Mouse (Mus musculus) gastrocnemius, postnatal 14 days (tissue): Measurements from ENCODE around the gene Rcn1. TPM values are rescaled to one million over a fixed set of nuclear protein-coding genes. Genes with fewer than 3 reads are reported as not detected.

Experiments used
- DNase-seq: peaks from one replicate; pipeline ENCODE4 v3.0.0; 2021; ENCODE audit warnings: mixed read lengths
- intact Hi-C: fragments of 180-260 bp; cut with DNase I; formaldehyde crosslinking; loops from one replicate; pipeline ENCODE4 v1.15.1; 2025; ENCODE audit warnings: low total_unique reads
- total RNA-seq, 2 experiments: library from RNA; stranded (reverse); gene quantifications; 2 replicates each; pipeline ENCODE4 v1.2.3; 2021

Rcn1 gene
- total RNA-seq, 2 experiments from 2014 or later = 26.8 to 32.6 TPM

DNA sequence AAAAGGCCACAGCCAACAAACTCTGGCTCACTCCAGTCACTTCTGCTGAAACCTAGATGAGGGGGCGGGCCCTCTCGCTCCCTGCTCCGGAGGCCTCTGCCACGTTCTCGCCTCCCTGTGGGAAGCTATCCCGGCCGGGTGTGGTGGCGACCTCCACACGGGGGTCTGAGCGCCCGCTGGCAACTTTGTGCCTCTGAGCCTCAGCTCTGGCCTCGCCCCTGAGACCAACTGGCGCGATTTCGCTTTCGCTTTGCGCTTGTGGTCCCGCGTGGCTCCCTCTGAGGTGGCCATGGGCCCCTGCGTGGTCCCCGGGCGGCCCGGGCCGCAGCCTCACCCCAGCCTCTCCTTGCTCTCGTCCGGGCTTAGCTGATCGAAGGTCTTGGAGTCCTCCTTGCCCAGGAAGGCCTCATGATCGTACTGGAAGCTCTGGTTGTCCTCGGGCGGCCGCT, 459 bp downstream of the Rcn1 start:
- intact Hi-C loops = no loop called here
- DNase-seq = peak; percentile 45

DNA sequence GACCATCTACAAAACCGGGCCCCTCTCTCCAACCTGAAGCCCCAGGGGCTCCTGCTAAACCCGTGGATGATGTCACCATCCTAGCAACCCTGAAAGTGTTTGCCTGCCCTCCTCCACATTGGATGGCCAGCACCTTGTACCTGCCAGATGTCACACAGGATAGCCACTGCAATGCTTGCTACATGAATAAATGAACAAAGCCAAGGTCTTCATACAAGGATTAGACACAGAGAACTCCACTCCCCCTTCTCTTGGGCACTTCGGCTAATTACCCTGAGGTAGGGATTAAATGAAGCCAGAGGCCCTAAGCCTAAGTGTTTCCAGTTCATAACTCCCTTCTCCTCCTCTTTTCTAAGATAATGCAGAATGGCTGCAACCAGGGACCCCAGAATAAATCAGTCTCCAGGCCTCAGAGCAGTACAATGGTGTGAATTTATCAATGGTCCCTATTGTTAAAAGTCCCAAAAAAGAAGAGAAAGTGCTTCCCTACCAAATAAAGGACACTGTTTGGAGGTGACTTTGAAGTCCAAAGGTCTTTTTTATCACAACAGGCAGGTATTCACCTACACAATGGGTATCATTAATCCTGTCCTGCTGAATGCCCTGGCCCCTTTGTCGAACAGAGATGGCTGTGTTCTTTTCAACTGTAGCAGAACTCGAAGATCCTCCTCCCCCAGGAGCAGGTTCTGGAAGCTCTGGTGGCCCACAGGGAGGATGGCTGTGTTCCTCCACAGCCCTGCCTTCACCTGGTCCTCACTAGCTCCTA, 1.5 kb downstream of the Rcn1 start:
- intact Hi-C loops = no loop called here
- no peak for DNase-seq

DNA sequence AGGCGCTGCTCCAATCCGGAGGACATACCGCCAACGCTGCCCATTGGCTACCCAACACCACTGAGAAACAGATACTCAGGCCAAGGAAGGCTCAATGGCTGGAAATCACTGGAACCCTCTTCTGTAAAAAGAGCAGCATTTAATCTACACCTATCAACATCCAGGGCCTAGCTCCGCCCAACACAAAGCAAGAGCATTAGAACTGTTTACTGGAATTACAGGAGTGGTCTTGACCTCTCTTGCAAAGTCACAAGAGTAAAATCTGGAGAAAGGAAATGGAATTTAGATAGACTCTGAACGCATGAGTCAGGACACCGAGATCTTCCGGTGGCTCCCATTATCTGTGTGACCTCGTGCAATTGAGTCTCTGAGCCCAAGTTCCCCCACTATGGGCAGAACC, 3.1 kb downstream of the Rcn1 start:
- DNase-seq = no peak
- intact Hi-C loops = no loop called here

DNA sequence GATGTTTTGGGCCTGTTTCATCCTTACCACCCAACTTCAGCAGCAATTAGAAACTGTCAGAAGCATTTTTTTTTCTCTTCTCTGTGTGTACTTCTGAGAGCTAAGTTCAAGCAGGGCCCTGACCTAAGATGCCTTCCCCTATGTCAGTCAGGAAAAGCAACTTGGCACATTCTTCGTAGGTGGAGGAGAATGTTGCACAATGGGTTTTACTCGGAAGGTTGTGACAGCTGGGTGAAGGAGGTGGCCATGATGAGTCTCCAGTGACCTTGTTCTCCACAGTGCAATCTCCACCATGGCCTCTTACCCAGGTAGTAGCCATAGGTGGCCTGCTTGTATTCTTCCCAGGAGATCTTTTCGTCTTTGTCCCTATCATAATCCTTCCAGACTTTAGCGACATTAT, 4.7 kb downstream of the Rcn1 start:
- intact Hi-C loops = no loop called here

DNA sequence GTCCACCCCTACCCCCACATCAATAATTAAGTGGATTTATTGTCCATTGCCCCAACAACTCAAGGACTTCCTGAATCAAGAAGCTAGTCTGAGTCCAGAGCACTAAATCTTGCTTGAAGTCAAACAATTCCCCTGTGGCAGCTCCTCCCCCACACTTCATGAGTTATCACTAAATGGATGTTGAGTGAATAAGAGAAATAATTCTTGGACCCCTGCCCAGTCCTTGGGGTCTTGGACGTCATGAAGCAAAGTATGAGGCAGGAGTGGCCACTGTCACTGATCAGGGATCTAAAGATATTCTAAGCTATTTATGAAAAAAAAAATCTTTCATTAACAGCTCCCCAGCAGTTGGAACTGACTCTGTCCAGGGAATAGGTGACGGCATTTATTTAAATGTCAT, 6.6 kb downstream of the Rcn1 start:
- DNase-seq = no peak
- intact Hi-C loops = no loop called here

More for the DNA sequence above, 4.7 kb downstream of the Rcn1 start:
- DNase-seq = no peak

DNA sequence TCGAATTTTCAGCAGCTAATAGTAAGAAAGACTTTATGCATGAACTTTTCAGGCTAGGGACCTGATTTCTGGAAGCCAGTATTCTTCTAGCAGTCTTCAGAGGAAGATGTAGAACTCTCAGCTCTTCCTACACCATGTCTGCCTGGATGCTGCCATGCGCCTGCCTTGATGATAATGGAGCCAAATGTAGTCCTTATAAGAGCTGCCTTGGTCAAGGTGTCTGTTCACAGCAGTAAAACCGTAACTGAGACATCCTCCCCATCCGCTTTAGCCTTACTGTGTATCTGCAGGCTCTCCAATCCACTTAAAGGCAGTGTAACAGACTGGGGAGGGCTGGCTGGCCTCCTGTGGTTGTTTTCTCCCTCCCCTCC, 7.7 kb downstream of the Rcn1 start:
- intact Hi-C loops = no loop called here

DNA sequence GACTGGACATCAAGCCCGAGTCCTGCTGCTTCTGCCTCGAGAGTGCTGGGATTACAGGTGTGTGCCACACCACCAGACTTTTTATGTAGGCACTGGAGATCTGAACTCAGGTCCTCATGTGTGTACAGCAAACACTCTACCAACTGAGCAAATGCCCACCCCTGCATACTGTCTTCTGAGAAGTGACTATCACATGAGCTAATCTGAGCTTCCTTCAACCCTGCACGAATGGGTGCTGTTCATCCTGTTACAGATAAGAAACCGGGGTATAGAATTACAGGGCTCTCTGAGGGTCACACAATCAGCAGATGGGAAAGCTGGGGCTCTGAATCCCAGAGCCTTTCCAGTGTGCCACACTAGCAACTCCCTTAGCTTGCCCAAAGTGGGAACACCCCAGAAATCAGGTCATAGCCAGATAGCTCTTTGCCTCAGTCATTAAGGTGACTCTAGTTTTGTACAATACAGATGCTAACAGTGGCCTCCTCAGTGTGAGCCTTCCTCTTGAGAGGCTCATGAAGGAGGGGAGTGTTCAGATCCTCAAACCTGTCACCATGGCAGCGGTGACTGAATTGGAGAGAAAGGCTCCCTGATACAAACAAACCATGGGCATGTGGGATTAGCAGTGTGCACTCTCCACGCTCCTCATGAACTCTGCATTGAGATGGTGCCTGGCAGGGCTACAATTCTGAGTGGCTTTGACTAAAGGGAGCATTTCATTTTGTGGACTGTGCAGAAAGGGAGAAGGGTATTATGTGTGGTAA, 8.3 kb downstream of the Rcn1 start:
- intact Hi-C loops = no loop called here
- DNase-seq = no peak

More for the DNA sequence above, 7.7 kb downstream of the Rcn1 start:
- no peak for DNase-seq

DNA sequence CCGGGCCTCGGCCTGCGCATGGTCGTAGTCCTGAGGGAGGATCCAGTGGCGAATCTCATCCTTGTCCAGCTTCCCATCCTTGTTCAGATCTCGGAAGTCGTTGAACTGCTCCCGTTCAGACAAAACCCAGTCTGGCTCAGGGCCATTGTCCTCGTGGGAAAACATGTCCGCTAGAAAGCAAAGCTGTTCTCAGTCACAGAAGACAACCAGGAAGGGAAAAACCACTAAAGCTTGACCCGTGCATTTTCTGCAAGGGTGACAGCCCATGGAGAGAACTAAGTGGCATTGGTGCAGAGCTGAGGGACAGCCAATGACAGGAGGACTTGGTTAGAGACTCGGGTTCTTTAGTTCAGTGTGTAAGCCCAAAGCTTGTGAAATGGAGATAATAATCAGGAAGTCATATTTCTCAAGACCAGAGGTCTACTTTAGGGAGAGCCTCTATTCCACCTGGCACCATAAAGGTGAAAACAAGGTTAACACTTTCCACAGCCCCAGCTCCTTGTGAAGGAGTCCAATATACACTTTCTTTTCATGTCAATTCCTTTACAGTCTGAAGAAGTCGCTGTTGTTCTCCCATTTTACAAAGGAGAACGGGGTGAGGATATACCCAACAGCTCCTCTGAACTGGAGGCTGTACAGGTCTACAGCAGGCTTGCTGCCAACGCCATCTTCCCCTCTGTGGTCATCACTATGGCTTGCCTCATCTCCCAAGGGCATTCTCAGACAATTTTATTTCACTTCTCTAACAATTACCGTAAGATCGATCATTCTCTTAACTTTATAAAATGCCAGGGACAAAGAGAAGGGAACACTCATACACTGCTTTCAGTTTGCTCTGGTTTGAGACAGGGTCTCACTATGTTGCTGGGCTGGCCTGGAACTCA, 9.9 kb downstream of the Rcn1 start:
- DNase-seq = no peak
- intact Hi-C loops = no loop called here

DNA sequence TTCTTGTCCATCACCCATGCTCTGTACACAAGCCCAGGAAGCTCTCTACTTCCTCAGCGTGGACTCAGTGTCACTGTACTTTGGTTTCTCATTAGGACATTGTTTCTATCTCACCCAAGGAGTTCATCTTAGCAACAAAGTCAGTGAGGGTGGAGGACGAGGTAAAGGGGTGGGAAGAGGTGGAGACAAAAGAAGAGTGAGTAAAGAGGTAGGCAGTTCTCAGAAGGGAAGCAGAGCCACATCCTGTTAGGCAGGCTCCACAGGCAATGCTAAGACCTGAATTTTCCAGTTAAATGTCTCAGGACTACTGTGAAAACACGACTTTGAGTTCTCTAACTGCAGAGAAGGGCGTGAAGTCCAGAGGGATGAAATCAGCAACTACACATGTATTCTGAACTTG, 12.7 kb downstream of the Rcn1 start:
- no peak for DNase-seq
- intact Hi-C loops = no loop called here

DNA sequence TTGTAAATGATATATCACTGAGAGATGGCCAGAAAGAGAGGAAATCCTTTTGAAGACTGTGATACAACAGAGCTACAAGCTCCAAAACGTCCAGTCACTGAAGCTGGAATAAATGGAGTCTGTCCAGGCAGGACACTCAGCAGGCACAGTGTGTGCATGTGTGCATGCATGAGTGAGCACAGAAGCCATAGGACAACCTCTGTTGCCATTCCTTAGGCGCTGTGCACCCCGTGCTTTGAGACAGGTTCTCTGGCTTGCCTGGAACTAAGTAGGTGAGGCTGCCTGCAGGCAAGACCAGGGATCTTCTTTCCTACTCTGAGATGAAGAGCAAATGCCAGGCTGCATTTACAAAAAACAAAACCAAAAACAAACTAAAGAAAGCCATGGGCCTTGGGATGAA, 14.1 kb downstream of the Rcn1 start:
- DNase-seq = no peak
- intact Hi-C loops = no loop called here

DNA sequence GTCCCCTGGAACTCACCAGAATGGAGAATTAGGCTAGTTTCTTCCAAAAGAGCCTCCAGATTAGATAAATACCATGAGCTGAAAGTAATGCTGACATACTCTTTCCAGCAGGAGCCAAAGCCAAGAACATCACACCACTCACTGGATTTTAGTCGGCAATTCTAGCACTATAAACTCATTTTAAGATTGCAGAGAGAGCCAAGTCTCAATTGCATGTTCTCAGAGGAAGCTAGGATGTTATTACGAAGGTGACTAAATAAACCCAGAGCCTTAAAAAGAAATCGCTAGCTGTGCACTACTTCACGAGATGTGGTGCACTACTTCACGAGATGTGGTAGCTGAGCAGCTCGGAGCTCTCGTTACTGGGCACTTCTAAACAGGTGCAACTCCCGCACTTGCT, 16.1 kb downstream of the Rcn1 start:
- intact Hi-C loops = no loop called here
- no peak for DNase-seq

DNA sequence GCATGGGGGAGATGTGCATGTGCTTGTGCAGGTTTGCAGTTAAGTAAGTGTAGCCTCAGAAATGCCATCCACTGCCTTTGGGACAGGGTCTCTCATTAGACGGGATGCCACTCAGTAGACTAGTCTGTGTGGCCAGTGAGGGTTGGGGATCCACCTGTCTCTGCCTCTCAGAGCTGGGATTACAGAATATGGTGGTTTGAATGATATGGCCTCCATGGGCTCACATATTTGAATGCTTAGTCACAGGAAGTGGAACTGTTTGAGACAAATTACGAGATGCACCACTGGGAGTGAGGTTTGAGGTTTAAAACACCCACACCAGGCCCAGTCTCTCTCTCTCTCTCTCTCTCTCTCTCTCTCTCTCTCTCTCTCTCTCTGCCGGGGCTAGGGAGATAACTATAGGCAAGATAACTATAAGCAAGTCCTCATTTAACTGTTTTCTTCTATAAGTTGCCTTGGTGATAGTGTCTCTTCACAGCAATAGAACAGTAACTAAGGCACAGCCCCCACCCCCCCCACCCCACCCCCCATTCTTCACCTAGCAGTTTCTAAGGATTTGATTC, 18.3 kb downstream of the Rcn1 start:
- intact Hi-C loops = no loop called here
- DNase-seq = no peak

DNA sequence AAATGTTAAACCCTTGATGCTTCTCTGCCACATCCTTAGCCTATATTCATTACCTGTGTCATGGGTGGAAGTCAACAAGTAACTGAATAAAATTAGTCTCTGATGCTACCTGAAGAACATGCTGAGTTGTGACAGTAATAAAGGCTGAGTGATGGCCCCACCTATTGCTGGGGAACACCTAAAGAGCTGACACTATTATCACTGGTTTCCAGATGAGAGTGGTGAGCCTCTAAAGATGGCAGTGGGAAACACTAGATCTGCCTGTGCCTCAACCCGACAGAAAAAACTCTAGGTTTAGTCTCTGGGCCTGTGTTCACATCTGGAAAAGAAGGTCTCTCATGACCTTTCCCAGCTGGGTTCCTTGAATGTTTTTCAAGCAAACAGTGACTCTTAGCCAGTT, 19.4 kb downstream of the Rcn1 start:
- intact Hi-C loops = no loop called here
- DNase-seq = no peak

DNA sequence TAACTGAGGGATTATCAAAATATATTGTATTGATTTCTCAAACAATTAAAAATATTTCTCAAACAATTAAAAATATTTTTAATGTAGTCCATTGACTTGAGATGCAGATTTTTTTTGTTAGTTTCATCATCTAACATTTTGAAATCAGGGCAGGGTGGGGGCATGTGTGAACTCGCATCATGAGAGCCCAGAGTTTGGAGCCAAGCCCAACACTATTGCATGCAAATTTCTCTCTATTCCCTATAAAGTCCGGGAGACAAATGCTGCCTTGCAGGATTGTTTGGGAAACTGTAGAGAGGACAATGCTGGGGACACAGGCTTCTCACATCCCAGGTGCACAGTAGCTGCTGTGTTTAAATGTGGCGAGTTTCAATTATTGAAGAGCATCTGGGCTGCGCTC, 23.4 kb downstream of the Rcn1 start:
- DNase-seq = no peak
- intact Hi-C loops = no loop called here

DNA sequence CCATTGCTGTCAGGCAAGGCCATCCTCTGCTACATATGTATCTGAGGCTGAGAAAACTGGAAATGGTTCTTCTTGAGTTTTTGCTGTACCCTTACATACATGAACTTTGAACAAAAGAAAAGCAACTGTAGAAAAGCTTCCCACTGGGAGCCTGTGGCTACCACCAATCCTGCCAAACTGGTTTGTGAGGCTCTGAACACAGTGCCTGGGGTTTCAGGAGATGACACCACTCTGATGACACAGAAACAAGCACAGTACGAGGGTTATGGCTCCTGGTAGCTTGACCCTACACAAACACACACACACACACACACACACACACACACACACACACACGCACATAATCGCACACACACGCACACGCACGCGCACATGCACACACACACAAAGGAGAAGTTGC, 23.9 kb downstream of the Rcn1 start:
- no peak for DNase-seq
- intact Hi-C loops = no loop called here

DNA sequence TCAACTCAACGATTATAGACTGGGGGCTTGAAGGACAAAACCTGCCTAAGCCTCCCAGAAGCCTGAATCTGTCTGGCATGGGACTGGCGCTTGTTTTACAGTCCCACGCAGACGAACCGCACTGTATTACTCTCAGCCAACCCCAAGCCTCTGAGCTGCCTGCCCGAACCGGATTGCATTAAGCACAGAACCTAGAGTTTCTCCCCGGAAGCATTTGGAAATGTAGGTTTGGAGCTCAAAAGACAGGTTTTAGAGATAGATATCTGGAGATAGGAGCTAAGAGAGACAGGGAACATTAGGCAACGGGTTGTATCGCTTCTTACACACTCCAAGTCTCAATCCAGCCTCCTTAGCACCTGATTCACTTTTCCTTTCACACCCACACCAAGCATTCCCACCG, 25.5 kb downstream of the Rcn1 start:
- DNase-seq = no peak
- intact Hi-C loops = no loop called here

DNA sequence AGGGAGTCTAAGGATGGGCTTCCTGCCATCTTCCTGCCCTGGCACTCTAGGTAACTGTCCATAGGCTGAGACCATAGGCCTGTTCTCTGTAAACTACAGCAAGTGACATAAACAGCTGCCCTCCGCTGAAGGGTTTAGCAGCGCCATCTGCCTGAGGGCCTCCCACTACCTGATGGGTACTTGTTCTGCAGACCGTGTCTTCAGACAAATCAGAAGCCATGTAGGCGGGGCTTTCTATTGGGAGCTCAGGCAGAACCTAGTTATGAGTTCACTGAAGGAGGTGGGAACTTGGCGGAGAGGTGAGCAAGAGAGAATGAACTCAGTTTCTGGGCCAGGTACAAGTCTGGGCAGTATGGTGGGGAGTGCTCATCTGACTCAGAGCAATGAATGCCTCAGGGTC, 26.4 kb downstream of the Rcn1 start:
- no peak for DNase-seq
- intact Hi-C loops = no loop called here

DNA sequence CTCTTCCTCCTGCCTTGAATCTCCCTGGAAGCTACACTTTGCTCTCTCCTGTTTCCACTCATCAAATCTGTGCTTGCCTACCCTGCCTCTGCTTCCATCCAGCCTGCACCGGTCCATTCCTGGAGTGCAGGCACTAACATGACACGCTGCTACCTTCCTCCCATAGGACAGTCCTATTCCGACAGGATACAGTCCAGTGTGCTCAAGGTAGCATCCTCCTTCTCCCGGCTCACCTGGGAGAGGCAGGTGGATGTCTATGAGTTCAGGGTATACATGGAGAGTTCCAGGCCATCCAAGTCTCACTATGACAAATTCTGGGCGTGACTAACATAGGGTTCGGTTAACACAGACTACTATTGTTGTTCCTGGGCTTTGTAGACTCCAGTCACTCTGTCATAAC, 27.0 kb downstream of the Rcn1 start:
- no peak for DNase-seq
- intact Hi-C loops = no loop called here

DNA sequence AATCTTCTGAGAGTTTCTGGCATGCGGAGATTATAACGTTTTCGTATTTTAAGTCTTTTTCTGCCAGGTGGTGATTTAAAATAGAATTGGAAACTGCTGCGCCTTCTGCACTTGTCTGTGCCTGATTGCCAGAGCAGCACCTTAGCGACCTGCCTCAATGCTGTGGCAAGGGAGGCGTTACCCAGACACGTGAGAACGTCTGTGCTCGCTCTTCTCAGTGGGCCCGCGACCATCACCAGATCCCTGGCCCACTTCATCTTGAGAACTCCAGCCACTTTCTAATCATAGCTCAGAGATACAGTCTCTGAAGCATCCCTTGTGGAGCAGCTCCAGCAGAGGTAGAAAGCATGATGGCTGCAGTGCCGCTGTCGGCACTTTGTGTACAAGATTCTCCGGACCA, 28.4 kb downstream of the Rcn1 start:
- intact Hi-C loops = no loop called here
- DNase-seq = no peak

DNA sequence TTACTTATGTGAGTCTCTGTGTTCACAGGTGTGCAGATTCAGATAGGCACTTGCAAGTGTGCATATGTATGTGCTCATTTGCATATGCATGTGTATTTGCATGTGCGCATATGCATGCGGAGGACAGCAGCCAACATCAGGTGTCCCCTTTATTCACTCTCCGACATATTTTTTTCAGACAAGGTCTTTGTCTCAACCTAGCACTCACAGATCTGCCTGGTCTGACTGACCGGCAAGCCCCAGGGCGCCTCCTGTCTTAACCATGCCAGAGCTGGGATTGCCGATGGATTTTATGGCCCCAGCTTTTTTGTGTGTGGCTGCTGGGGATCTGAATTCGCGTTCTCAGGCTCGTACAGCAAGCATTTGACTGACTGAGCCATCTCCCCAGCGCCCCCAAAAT, 28.9 kb downstream of the Rcn1 start:
- DNase-seq = no peak
- intact Hi-C loops = no loop called here
